Mouse (Mus musculus) stomach, embryonic 14.5 days (tissue): ENCODE data around the gene Srpk2. TPM values are rescaled to one million over a fixed set of nuclear protein-coding genes. Genes with fewer than 3 reads are reported as not detected.

Experiments
- ATAC-seq: fragments of 200-750 bp; cut with Nextera tagmentation; 2 replicates; pipeline ENCODE4 v1.8.0; 2017; ENCODE audit warnings: low read depth, moderate TSS enrichment; ENCODE audit not compliant: insufficient number of reproducible peaks, insufficient read depth, low FRiP score
- H3K27ac ChIP-seq: fragments of 300-500 bp; sonication (generic); 2 replicates; pipeline ENCODE4 v1.5.1; 2014; ENCODE audit warnings: mild to moderate bottlenecking, low read length, moderate library complexity, mixed read lengths
- H3K27me3 ChIP-seq: fragments of 300-500 bp; sonication (generic); 2 replicates; pipeline ENCODE4 v1.6.1; 2014; ENCODE audit warnings: low read length, control low read depth, mixed read lengths; ENCODE audit not compliant: control insufficient read depth, insufficient read depth
- H3K36me3 ChIP-seq: fragments of 300-500 bp; sonication (generic); 2 replicates; pipeline ENCODE4 v1.6.1; 2014; ENCODE audit warnings: mild to moderate bottlenecking, control low read depth, low read length, moderate library complexity, mixed read lengths; ENCODE audit not compliant: control insufficient read depth, insufficient read depth
- H3K4me1 ChIP-seq: fragments of 300-500 bp; sonication (generic); 2 replicates; pipeline ENCODE4 v1.6.1; 2014; ENCODE audit warnings: low read length, control low read depth, mixed read lengths; ENCODE audit not compliant: control insufficient read depth, insufficient read depth
- H3K4me2 ChIP-seq: fragments of 300-500 bp; sonication (generic); replicated peaks from 2 replicates; pipeline ENCODE4 v1.6.1; 2014; ENCODE audit warnings: low read depth, low read length, control low read depth
- H3K4me3 ChIP-seq: fragments of 300-500 bp; sonication (generic); 2 replicates; pipeline ENCODE4 v1.5.1; 2014; ENCODE audit warnings: low read depth, low read length, control low read depth
- H3K9ac ChIP-seq: fragments of 300-500 bp; sonication (generic); replicated peaks from 2 replicates; pipeline ENCODE4 v1.6.1; 2014; ENCODE audit warnings: low read depth, mild to moderate bottlenecking, control low read depth, low read length, moderate library complexity, mixed read lengths
- H3K9me3 ChIP-seq: fragments of 300-500 bp; sonication (generic); 2 replicates; pipeline ENCODE4 v1.6.1; 2016; ENCODE audit warnings: low read depth, low read length, control low read depth; ENCODE audit not compliant: control insufficient read depth
- WGBS: fragments of 180-500 bp; shearing (Covaris S2); extraction: QIAGEN DNeasy Blood & Tissue Kit; methylation state at CpG from one replicate; pipeline ENCODE4 v1.1.7; 2014; 5-methylcytosine and 5-hydroxymethylcytosine counted together
- polyA plus RNA-seq: library from polyadenylated mRNA; unstranded; fragments of >200 nt; fragmentation: Nextera tagmentation; extraction: Ambion mirVana; gene quantifications from 2 replicates; pipeline ENCODE4 v1.2.1, GENCODE M21; 2014

The Srpk2 gene
- polyA plus RNA-seq, 1 experiment from 2014 or later: 61.8 TPM

DNA sequence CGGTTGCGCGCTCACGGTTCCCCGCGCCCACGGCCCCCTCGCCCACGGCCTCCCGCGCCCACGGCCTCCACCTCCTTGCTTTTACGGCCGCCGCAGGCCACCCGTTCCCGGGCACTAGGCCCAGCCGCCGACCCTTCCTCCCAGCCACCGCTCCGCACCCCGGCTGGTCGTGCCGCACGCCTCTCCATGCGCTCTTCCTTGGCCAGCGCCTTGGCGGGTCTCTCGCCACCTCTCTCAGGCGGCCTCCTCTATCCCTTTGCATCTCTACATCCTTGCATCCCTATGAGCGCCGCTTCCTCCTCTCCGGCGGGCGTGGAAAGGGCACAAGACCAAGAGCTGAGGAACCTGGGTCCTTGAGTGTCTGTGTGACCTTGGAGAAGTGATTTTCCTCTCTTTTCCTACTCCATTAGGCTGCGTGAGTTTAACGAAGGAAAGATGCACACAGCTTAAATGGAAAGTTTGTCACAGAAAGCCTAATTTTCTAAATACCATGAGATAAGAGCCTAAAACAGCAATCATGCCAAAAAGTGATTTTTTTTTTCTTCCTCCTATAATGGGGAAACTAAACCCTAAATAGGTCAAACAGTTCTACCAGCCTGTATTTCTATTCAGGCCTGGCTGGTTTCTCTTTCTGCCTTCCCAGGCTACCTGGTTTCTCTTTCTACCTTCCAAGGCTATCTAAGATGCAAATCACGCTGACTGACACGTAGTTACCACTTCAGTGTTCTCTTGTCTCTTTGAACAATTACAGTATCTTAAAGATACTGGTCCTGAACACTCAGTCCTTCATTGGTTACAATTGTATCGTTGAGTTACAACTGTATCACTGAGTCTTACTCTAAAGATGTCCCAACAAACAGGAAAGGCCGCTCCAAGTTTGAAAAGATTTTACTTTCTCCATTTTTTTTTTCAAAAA, 8.0 kb downstream of the Srpk2 start:
- Histone ChIP-seq H3K27me3 (no peaks in the 10 kb centered on the region), H3K4me2 (peak overlapping the region; percentile 93), H3K4me3 (peak overlapping the region; percentile 77), H3K4me1 (peaks cover 3% of the 10 kb centered on the region; the same call in 1 of the 2 replicates), H3K36me3 (no peaks in the 10 kb centered on the region), H3K9ac (peak overlapping the region; percentile 67), H3K27ac (no peak overlapping the region), H3K9me3 (no peaks in the 10 kb centered on the region)
- WGBS: 13% methylated on average over 26 of the region's 41 CpGs
- ATAC-seq: peak; percentile 51; the same call in 1 of the 2 replicates

DNA sequence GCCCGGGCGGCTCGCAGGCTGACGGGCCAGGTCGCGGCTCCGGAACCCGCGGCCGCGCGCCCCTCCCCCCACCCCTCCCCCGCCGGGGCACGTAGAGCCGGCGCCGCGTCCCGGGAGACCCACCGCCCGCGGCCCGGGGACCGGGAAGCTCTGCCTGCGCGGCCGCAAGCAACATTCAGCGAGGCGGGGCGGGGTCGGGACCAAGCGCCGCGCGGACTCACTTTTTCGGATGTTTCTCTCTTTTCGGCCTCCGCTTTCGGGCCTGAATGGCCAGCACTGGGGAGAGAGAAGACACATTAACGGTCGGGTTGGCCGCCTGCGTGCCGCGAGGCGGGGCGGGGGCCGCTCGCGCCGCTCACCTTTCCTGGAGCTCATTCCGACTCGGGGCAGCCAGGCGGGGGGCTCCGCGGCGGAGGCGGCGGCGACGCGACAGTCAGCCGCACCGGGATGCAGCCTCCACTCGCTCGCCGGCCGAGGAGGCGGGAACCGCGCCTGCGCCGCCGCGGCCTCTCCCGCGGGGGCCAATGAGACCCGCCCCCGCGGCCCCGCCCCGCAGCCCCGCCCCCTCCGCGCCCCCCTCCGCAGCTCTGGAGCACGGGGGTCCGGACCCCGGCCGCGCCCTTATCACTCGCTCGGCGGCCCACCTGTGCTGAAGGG, 8.8 kb downstream of the Srpk2 start:
- Histone ChIP-seq H3K27ac (peak overlapping the region; percentile 75; the same call in 1 of the 2 replicates), H3K4me2 (peak overlapping the region; percentile 93), H3K36me3 (no peaks in the 10 kb centered on the region), H3K9ac (peak overlapping the region; percentile 67), H3K27me3 (no peaks in the 10 kb centered on the region), H3K9me3 (no peaks in the 10 kb centered on the region), H3K4me1 (peaks cover 3% of the 10 kb centered on the region; the same call in 1 of the 2 replicates), H3K4me3 (peak overlapping the region; percentile 77)
- under 1% methylated on average over 59 of the region's 95 CpGs for WGBS
- ATAC-seq: peak; percentile 84

DNA sequence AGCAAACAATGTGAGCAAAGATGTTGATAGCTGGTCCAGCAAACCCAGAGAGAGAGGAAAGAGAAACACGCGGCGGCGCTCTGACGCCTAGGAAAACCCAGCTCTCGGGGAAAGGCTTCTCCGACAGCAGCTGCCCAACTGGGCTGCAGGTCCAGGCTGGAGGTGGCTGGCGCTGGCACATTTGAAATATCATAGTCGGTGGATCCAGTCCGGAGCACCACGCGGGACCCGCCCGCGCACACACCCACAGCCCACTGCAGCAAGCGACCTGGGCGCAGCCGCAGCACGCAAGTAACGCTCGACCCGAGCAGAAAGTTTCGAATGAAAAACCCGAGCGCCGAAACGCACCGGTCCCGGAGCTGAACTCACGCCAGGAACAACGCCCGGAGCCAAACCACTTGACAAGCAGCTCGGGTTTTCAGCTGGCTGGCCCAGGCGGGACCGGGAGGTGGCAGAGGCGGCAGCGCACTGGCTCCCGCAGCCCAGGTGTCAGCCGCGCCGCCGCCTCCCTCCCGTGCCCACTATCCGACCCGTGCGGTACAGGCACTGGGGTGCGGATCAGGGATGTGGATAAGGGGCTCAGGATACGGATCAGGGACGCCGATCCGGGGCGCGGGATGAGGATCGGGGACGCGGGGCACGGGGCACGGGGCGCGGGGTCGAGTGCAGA, 9.5 kb downstream of the Srpk2 start:
- Histone ChIP-seq H3K36me3 (no peaks in the 10 kb centered on the region), H3K27me3 (no peaks in the 10 kb centered on the region), H3K27ac (peak overlapping the region; percentile 75; the same call in 1 of the 2 replicates), H3K4me1 (peaks cover 3% of the 10 kb centered on the region; the same call in 1 of the 2 replicates), H3K9me3 (no peaks in the 10 kb centered on the region), H3K9ac (peak overlapping the region; percentile 67), H3K4me2 (peak overlapping the region; percentile 93), H3K4me3 (peak overlapping the region; percentile 77)
- under 1% methylated on average over 61 of the region's 61 CpGs for WGBS
- peak; percentile 70 for ATAC-seq

DNA sequence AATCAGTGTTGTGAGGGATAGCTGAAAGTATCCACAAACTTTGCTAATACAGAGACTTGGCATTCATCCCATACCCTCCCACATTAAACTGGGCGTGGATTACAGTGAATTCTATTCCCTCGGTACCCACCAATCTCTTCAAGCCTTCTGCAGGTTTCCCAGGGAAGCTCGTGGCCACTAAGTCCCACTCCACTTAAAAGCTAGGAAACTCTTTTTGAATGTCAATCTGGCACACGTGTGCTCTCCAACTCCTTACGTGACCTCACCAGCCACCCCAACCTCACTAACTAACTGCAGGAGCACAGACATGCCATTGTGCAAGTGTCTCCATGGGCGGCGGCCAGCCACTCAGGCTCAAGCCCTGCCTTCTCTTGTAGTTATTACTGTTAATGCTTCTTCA, 12.3 kb downstream of the Srpk2 start:
- no peak overlapping the region for H3K27ac ChIP-seq
- H3K9ac ChIP-seq: no peak overlapping the region
- no peak for ATAC-seq
- no peaks in the 10 kb centered on the region for H3K27me3 ChIP-seq
- no peak overlapping the region for H3K4me3 ChIP-seq
- no peaks in the 10 kb centered on the region for H3K9me3 ChIP-seq
- 52% methylated on average over 7 of the region's 7 CpGs for WGBS
- H3K4me1 ChIP-seq: peaks cover 3% of the 10 kb centered on the region; the same call in 1 of the 2 replicates
- H3K4me2 ChIP-seq: no peak overlapping the region
- H3K36me3 ChIP-seq: no peaks in the 10 kb centered on the region

DNA sequence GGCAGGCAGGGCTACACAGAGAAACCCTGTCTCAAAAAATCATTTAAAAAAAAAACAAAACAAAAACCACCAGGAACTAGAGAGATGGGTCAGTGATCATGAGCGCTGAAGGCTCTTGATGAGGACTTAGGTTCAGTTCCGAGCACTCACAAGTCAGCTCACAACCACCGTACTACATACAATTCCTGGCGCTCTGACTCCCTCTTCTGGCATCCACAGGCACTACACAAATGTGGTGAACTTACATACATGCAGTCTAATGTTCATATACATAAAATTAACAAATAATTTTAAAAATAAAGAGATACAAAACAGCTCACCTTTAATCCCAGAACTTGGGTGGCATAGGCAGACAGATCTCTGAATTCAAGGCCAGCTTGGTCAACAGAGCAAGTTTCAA, 13.5 kb downstream of the Srpk2 start:
- H3K4me2 ChIP-seq: no peak overlapping the region
- 86% methylated on average over 4 of the region's 4 CpGs for WGBS
- peaks cover 3% of the 10 kb centered on the region; the same call in 1 of the 2 replicates for H3K4me1 ChIP-seq
- no peak for ATAC-seq
- no peaks in the 10 kb centered on the region for H3K36me3 ChIP-seq
- H3K9ac ChIP-seq: no peak overlapping the region
- no peak overlapping the region for H3K4me3 ChIP-seq
- no peaks in the 10 kb centered on the region for H3K27me3 ChIP-seq
- H3K9me3 ChIP-seq: no peaks in the 10 kb centered on the region
- no peak overlapping the region for H3K27ac ChIP-seq

DNA sequence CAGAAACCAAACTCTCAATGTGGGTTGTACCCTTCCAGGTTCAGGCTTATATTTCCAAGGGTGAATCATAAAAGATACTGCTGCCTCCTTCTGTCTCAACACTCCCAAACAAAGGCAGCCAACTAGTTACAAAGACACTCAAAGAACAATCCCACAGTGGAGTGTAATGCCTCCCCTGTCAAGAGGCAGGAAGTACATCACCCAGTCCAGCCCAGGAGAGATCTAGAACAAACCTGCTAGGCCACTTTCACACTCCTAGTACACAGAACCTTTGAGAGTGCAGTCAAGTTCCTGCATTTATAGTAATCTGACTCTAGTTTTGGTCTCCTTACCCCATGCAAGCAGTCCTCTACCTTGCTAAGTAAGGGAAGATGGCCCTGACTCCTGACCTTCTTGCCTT, 18.5 kb downstream of the Srpk2 start:
- no peak overlapping the region for H3K9ac ChIP-seq
- H3K27me3 ChIP-seq: no peaks in the 10 kb centered on the region
- ATAC-seq: no peak
- no peaks in the 10 kb centered on the region for H3K9me3 ChIP-seq
- no peaks in the 10 kb centered on the region for H3K36me3 ChIP-seq
- no peak overlapping the region for H3K27ac ChIP-seq
- H3K4me1 ChIP-seq: peaks cover 4% of the 10 kb centered on the region; the same call in 1 of the 2 replicates
- H3K4me2 ChIP-seq: no peak overlapping the region
- H3K4me3 ChIP-seq: no peak overlapping the region

DNA sequence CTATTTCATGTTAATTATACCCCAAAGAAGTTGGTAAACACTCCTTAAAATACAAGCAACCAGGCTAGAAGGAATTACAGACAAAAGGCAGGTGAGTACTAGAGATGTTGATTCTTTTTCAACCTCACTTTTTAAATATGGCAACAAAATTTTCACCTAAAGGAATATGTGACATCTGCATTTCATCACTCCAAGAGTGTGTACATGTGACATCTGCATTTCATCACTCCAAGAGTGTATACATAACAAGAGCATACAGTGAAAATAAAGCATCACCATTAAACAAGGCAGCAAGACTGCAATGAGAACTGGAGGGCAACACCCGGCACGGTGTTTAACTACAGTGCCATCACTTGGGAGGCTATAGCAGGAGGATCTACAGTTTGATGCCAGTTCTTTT, 23.2 kb downstream of the Srpk2 start:
- Histone ChIP-seq H3K4me3 (no peak overlapping the region), H3K27me3 (no peaks in the 10 kb centered on the region), H3K4me1 (peaks cover 4% of the 10 kb centered on the region; the same call in 1 of the 2 replicates), H3K4me2 (no peak overlapping the region), H3K9me3 (no peaks in the 10 kb centered on the region), H3K27ac (no peak overlapping the region), H3K36me3 (no peaks in the 10 kb centered on the region), H3K9ac (no peak overlapping the region)
- 48% methylated on average over 2 of the region's 2 CpGs for WGBS
- no peak for ATAC-seq

DNA sequence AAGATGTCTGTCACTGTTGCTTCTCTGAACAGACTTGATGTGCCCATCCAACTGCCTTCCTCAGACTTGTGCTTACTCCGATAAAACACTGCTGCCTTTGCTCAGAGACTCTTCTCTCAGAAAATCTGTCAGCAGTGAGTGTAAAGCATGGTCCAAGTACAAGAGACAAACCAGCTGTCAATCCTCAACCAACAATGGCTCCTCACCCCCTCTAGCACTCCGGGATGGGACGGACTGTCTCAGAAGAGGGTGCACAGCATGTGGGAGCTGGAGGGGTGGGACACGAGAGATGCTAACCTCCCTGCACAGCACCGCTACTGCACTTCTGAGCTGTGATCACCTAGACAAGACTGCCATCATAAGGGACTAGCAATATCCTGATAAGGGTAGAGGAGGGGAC, 26.4 kb downstream of the Srpk2 start:
- no peaks in the 10 kb centered on the region for H3K27me3 ChIP-seq
- H3K27ac ChIP-seq: 0 out of 2 replicates have a peak overlapping the region, but pooled peaks have one; percentile 10
- no peak for ATAC-seq
- H3K36me3 ChIP-seq: no peaks in the 10 kb centered on the region
- 66% methylated on average over 5 of the region's 5 CpGs for WGBS
- H3K9ac ChIP-seq: no peak overlapping the region
- peaks cover 4% of the 10 kb centered on the region; the same call in 1 of the 2 replicates for H3K4me1 ChIP-seq
- H3K9me3 ChIP-seq: no peaks in the 10 kb centered on the region
- H3K4me2 ChIP-seq: no peak overlapping the region
- H3K4me3 ChIP-seq: no peak overlapping the region
